Mouse (Mus musculus): ENCODE data around the gene Ltbr.

DNA sequence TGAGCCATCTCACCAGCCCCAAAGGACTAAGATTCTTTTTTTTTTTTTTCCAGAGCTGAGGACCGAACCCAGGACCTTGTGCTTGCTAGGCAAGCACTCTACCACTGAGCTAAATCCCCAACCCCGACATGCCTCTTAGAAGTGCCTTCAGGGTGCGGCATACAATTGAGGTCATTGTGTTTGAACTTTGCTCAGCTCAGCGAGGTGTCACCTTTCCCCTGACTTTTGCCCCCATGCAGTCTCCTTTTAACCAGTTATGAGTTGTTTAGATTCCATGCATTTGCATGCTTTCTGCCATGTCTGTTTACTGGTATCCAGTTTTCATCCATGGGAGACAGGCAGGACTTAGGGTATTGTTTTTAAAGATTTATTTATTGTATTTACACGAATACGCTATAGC is 44.9 kb downstream of the Ltbr start:
- TF ChIP-seq CTCF (IDR thresholded peaks at IDR 0.05; ENCODE audit: control insufficient read depth, insufficient read depth, insufficient read length) (no peak), USF1 (IDR thresholded peaks at IDR 0.05; ENCODE audit: low read depth) (no peak), MYOD1 (IDR thresholded peaks at IDR 0.05; ENCODE audit: control insufficient read depth, insufficient read length, low read depth) (no peak), FOSL1 (IDR thresholded peaks at IDR 0.05; ENCODE audit: insufficient read depth, low read length, poor library complexity, severe bottlenecking) (no peak)
